Mouse (Mus musculus): ENCODE measurements at regions not wholly inside any gene's neighbourhood (a gene's known extent, or its start where the extent isn't known, plus 50 kb on each side); places are given as distances from the start of the nearest gene placed in this dataset.

DNA sequence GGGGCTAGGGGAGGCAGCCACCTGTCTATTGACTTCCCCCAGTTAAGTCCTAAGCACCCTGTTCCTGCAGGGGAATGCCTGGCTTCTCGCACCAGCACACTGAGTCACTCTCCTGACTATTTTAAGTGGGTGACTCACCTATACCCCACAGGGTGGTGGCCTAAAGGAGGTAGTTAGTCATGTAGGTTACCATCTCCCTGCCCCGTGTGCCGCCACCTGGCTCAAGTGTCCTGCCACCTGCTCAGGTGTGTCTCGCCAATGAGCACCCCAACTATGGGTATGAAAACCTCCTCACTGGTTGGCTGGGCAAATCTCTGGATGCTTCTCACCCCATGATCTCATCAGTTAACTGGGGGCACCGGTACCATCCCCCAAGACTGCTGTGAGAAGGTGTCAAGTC is 157.8 kb downstream of the Suds3 start:
- TF ChIP-seq CTCF (IDR thresholded peaks at IDR 0.05; ENCODE audit: borderline replicate concordance, extremely low read depth, insufficient read depth, insufficient read length), result no peak
- no peak for TF ChIP-seq POLR2A (IDR thresholded peaks at IDR 0.05; ENCODE audit: borderline replicate concordance, extremely low read depth, insufficient read depth, insufficient read length, poor library complexity, severe bottlenecking)

Data from brain, embryonic 14.5 days (tissue).